Mouse (Mus musculus) G1E (cell line): ENCODE results near the gene Ntan1.

Experiments
- CTCF ChIP-seq: IDR thresholded peaks from 2 replicates; pipeline ENCODE4 v1.5.1; 2012; ENCODE audit warnings: low read depth, low read length, inconsistent platforms, mixed read lengths
- GATA1 ChIP-seq: IDR thresholded peaks from 2 replicates; pipeline ENCODE4 v1.6.1; 2012; ENCODE audit warnings: borderline replicate concordance, low read length, inconsistent platforms, mixed read lengths
- GATA2 ChIP-seq: IDR thresholded peaks from 2 replicates; pipeline ENCODE4 v1.6.1; 2012; ENCODE audit warnings: low read depth, low read length, inconsistent platforms, borderline replicate concordance
- POLR2AphosphoS5 ChIP-seq: IDR thresholded peaks from 2 replicates; pipeline ENCODE4 v1.6.1; 2012; ENCODE audit warnings: low read depth, low read length, inconsistent platforms; ENCODE audit not compliant: insufficient replicate concordance
- TAL1 ChIP-seq: conservative IDR thresholded peaks from 2 replicates; pipeline ENCODE4 v1.6.1; 2012; ENCODE audit warnings: low read depth, low read length, inconsistent platforms, mixed read lengths

- TF ChIP-seq CTCF (no peak), GATA1 (no peak), TAL1 (no peak), POLR2AphosphoS5 (no peak), GATA2 (no peak)
Observed at GRCm38 (mm10) chr16:13883094-13883774, 64.6 kb downstream of the Ntan1 start.
